Mouse (Mus musculus) thymus, adult 2 months (tissue): ENCODE results near the gene Fcgr1. TPM values are rescaled to one million over a fixed set of nuclear protein-coding genes. Genes with fewer than 3 reads are reported as not detected.
"Not testable (repeated sequence)": the region's sequence is repeated elsewhere in the genome, so short reads cannot be mapped to it uniquely, and the experiment has no call there.

Experiments used
- DNase-seq: peaks from one replicate; pipeline ENCODE4 v3.0.0; 2021
- H3K27ac ChIP-seq: fragments of 200-500 bp; 2 replicates; pipeline ENCODE4 v1.5.1; 2012; ENCODE audit warnings: low read length, control low read depth; ENCODE audit not compliant: control insufficient read depth, insufficient read depth
- H3K27me3 ChIP-seq: fragments of 200-500 bp; 2 replicates; pipeline ENCODE4 v1.6.1; 2012; ENCODE audit warnings: mild to moderate bottlenecking, low read length, moderate library complexity, mixed read lengths; ENCODE audit not compliant: control insufficient read depth, insufficient read depth
- H3K36me3 ChIP-seq: fragments of 200-500 bp; 2 replicates; pipeline ENCODE4 v1.6.1; 2012; ENCODE audit warnings: mild to moderate bottlenecking, low read length, moderate library complexity; ENCODE audit not compliant: control insufficient read depth, insufficient read depth
- H3K4me1 ChIP-seq: fragments of 200-500 bp; replicated peaks from 2 replicates; pipeline ENCODE4 v1.6.1; 2012; ENCODE audit warnings: low read length; ENCODE audit not compliant: control insufficient read depth, insufficient read depth
- H3K4me3 ChIP-seq: fragments of 200-500 bp; 2 replicates; pipeline ENCODE4 v1.5.1; 2012; ENCODE audit warnings: mild to moderate bottlenecking, low read length, control low read depth, moderate library complexity; ENCODE audit not compliant: control insufficient read depth, insufficient read depth
- CTCF ChIP-seq: fragments of 200-500 bp; IDR thresholded peaks from 2 replicates; pipeline ENCODE4 v1.5.1; 2012; ENCODE audit warnings: mild to moderate bottlenecking, control low read depth, low read length, moderate library complexity, borderline replicate concordance; ENCODE audit not compliant: control insufficient read depth, poor library complexity, insufficient read depth; ENCODE audit errors: extremely low read depth
- POLR2A ChIP-seq: fragments of 200-500 bp; IDR thresholded peaks from 2 replicates; pipeline ENCODE4 v1.6.1; 2012; ENCODE audit warnings: mild to moderate bottlenecking, low read length, control low read depth, moderate library complexity; ENCODE audit not compliant: control insufficient read depth, poor library complexity, insufficient read depth; ENCODE audit errors: extremely low read depth
- WGBS: fragments of 180-500 bp; shearing (Covaris S2); methylation state at CpG from one replicate; pipeline ENCODE4 v1.1.7; 2018; 5-methylcytosine and 5-hydroxymethylcytosine counted together
- polyA plus RNA-seq: library from polyadenylated mRNA; depleted of rRNA; stranded (reverse); fragments of >200 nt; gene quantifications from 2 replicates; pipeline ENCODE4 v1.2.3, GENCODE M21; 2012

Fcgr1 gene
- polyA plus RNA-seq, 1 experiment, result 6.8 TPM

- Histone ChIP-seq H3K36me3 (no peaks in the 10 kb centered on the region), H3K27me3 (peaks cover 5% of the 10 kb centered on the region; the same call in 1 of the 2 replicates), H3K27ac (no peak overlapping the region), H3K4me1 (peaks cover 12% of the 10 kb centered on the region), H3K4me3 (peak overlapping the region; percentile 38)
- DNase-seq, result no peak
- TF ChIP-seq CTCF (no peak), POLR2A (no peak)
- 3% methylated on average over 16 of the region's 18 CpGs for WGBS
These were observed 33.9 kb upstream of the Fcgr1 start for GRCm38 (mm10) chr3:96327647-96328046.

DNA sequence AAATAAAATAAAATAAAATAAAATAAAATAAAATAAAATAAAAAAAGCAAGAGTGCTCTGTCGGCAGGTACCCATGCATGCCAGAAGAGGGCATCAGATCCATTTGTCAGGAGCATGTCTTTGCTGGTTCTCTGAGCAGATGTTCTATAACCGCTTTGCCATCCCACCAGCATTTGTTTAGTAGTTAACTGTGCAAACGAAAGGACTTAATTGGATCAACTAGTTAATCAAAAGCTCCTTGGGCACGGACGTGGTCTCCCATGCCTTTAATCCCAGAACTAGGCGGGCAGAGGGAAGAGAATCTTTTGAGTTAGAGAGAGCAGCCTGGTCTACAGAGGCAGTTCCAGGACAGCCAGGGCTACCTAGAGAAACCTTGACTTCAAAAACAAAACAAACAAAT is 33.4 kb upstream of the Fcgr1 start:
- Histone ChIP-seq H3K27ac (no peak overlapping the region), H3K36me3 (no peaks in the 10 kb centered on the region), H3K27me3 (peaks cover 2% of the 10 kb centered on the region; the same call in 1 of the 2 replicates), H3K4me3 (no peak overlapping the region), H3K4me1 (peaks cover 9% of the 10 kb centered on the region)
- WGBS, result 14% methylated on average over 6 of the region's 6 CpGs
- no peak for TF ChIP-seq CTCF
- no peak for TF ChIP-seq POLR2A
- DNase-seq, result peak; percentile 32

DNA sequence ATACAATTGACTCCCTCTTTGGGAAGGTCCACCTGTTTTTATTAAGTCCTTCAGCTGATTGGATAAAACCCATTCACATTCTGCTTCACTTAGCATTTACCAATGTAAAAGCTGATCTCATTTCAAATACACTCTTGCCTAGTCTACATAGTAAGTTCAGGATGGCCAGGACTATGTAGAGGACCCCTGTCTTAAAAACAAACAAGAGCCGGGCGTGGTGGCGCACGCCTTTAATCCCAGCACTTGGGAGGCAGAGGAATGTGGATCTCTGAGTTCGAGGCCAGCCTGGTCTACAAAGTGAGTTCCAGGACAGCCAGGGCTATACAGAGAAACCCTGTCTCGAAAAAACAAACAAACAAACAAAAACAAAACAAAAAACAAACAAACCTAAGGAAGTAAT is 30.0 kb upstream of the Fcgr1 start:
- not testable (repeated sequence) for H3K27me3 ChIP-seq, H3K36me3 ChIP-seq, H3K4me3 ChIP-seq, H3K27ac ChIP-seq, H3K4me1 ChIP-seq, DNase-seq
- 81% methylated on average over 6 of the region's 6 CpGs for WGBS

DNA sequence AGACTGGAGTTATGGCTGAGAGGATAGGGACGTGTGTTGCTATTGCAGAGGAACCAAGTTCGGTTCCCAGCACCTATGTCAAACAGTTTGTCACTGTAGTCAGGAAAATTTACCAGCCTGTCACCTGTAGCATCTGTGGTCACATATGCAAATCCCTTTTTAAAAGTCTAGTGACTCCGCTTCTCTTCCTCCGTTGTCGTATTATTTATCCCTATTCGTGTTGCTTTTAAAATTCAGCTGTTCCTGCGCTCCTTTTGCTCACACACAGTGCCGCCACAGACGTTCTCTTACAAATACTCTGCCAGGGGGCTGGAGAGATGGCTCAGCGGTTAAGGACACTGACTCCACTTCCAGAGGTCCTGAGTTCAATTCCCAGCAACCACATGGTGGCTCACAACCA is 28.8 kb upstream of the Fcgr1 start:
- TF ChIP-seq POLR2A (no peak), CTCF (no peak)
- Histone ChIP-seq H3K4me3 (no peak overlapping the region), H3K27ac (no peak overlapping the region), H3K4me1 (peaks cover under 1% of the 10 kb centered on the region), H3K27me3 (peaks cover 4% of the 10 kb centered on the region), H3K36me3 (no peaks in the 10 kb centered on the region)
- 57% methylated on average over 10 of the region's 10 CpGs for WGBS
- DNase-seq, result no peak

GRCm38 (mm10) chr3:96321891-96322290 is 28.1 kb upstream of the Fcgr1 start:
- Histone ChIP-seq H3K36me3 (no peaks in the 10 kb centered on the region), H3K27ac (no peak overlapping the region), H3K27me3 (peaks cover 4% of the 10 kb centered on the region), H3K4me3 (no peak overlapping the region), H3K4me1 (no peaks in the 10 kb centered on the region)
- WGBS, result 50% methylated on average over 15 of the region's 15 CpGs
- TF ChIP-seq CTCF (no peak), POLR2A (no peak)
- no peak for DNase-seq

- DNase-seq, H3K27ac ChIP-seq, H3K4me3 ChIP-seq, H3K4me1 ChIP-seq, H3K27me3 ChIP-seq, H3K36me3 ChIP-seq: not testable (repeated sequence)
- 92% methylated on average over 12 of the region's 13 CpGs for WGBS
These were observed 26.2 kb upstream of the Fcgr1 start for GRCm38 (mm10) chr3:96320003-96320402.

GRCm38 (mm10) chr3:96312341-96313098 is 18.8 kb upstream of the Fcgr1 start:
- no peaks in the 10 kb centered on the region for H3K36me3 ChIP-seq
- TF ChIP-seq POLR2A (no peak), CTCF (no peak)
- H3K4me3 ChIP-seq, result no peak overlapping the region
- H3K27ac ChIP-seq, result no peak overlapping the region
- WGBS, result 73% methylated on average over 8 of the region's 8 CpGs
- no peaks in the 10 kb centered on the region for H3K27me3 ChIP-seq
- peaks cover 3% of the 10 kb centered on the region; the same call in 1 of the 2 replicates for H3K4me1 ChIP-seq
- DNase-seq, result no peak
